Mouse (Mus musculus) CH12.LX (cell line): Measurements from ENCODE around the gene Adamts15.

Experiments
- CTCF ChIP-seq, 2 experiments: IDR thresholded peaks in 1 of 2; conservative IDR thresholded peaks in 1 of 2; 2 replicates each; pipeline ENCODE4 v1.5.1; 2011 to 2012; ENCODE audit warnings: low read depth in 2 of 2, low read length in 2 of 2, improper control_type of control experiment in 1 of 2, inconsistent platforms in 1 of 2, mild to moderate bottlenecking in 1 of 2, moderate library complexity in 1 of 2
- MAFK ChIP-seq: IDR thresholded peaks from 2 replicates; pipeline ENCODE4 v1.6.1; 2011; ENCODE audit warnings: low read length, improper control_type of control experiment; ENCODE audit not compliant: insufficient replicate concordance
- MXI1 ChIP-seq: IDR thresholded peaks from 2 replicates; pipeline ENCODE4 v1.6.1; 2011; ENCODE audit warnings: mild to moderate bottlenecking, low read depth, low read length, improper control_type of control experiment
- PAX5 ChIP-seq: IDR thresholded peaks from 2 replicates; pipeline ENCODE4 v1.6.1; 2012; ENCODE audit warnings: low read length, inconsistent platforms, mixed read lengths
- SIN3A ChIP-seq: IDR thresholded peaks from 2 replicates; pipeline ENCODE4 v1.6.1; 2012; ENCODE audit warnings: low read length, improper control_type of control experiment, inconsistent platforms
- UBTF ChIP-seq: IDR thresholded peaks from 2 replicates; pipeline ENCODE4 v1.6.1; 2012; ENCODE audit warnings: low read depth, mild to moderate bottlenecking, inconsistent platforms, low read length, improper control_type of control experiment, moderate library complexity
- ZC3H11A ChIP-seq: IDR thresholded peaks from 2 replicates; pipeline ENCODE4 v1.6.1; 2012; ENCODE audit warnings: low read depth, mild to moderate bottlenecking, inconsistent platforms, low read length, improper control_type of control experiment

- TF ChIP-seq UBTF: no peak
- no peak for TF ChIP-seq CTCF (conservative IDR thresholded peaks at IDR 0.05 in 1 of 2, IDR thresholded peaks at IDR 0.05 in 1 of 2; ENCODE audit: low read depth in 2 of 2, low read length in 2 of 2)
- TF ChIP-seq MAFK: no peak
- TF ChIP-seq ZC3H11A: no peak
- no peak for TF ChIP-seq SIN3A
- TF ChIP-seq PAX5: no peak
- no peak for TF ChIP-seq MXI1
Measured at GRCm38 (mm10) chr9:30921261-30922103, 770 bp downstream of the Adamts15 start.
